Mouse (Mus musculus) activated CD4-positive, CD25-positive, alpha-beta regulatory T cell (primary cell): ENCODE data around the gene Aass. TPM values are rescaled to one million over a fixed set of nuclear protein-coding genes. Genes with fewer than 3 reads are reported as not detected.

Experiments used
- polyA plus RNA-seq, 2 experiments: library from polyadenylated mRNA; unstranded; fragments of 100-300 nt; shearing (Covaris generic); gene quantifications; one replicate each; pipeline ENCODE4 v1.2.1; 2017

Gene Aass
- polyA plus RNA-seq = under 1 TPM in 1 of 2 experiments, not detected in 1; 0.18 TPM

GRCm38 (mm10) chr6:23132573-23133181, at the start of gene Aass:
TSS of gene Aass (minus strand) at chr6:23132986.

Other genes starting within 250 kb of the Aass start
- not detected for gene Fezf1, start 115.4 kb upstream of the Aass start, polyA plus RNA-seq